Mouse (Mus musculus): Measurements from ENCODE around the gene Acp1. TPM values are rescaled to one million over a fixed set of nuclear protein-coding genes. Genes with fewer than 3 reads are reported as not detected.

Gene Acp1
- polyA plus RNA-seq, 1 experiment: 12.1 TPM

DNA sequence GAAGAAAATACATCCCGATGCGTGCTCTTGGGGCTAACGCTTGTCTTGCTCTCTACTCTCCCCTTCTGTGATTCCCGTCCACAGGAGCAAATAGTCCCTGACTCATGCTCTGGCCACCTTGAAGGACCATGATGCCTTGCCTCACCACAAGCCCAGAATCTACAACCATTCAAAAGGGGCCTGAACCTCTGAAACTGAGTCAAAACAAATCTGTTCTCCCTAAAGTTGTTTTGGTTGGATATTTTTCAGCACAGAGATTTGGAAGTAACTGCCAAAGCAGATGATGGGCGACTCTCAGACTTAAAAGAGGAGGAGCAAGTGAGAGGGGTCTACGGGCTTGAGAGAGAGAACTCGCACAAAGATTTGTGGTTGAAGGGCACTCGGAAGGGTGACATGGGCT is 529 bp downstream of the Acp1 start:
- 12% methylated on average over 8 of the region's 8 CpGs for WGBS
- peaks cover 5% of the 10 kb centered on the region for H3K4me1 ChIP-seq (ENCODE audit: control insufficient read depth, insufficient read depth, low read length)
- DNase-seq: no peak
- TF ChIP-seq POLR2A (IDR thresholded peaks at IDR 0.05; ENCODE audit: borderline replicate concordance, extremely low read depth, low read depth, low read length): no peak
- no peak for TF ChIP-seq CTCF (IDR thresholded peaks at IDR 0.05; ENCODE audit: insufficient read depth, low read length)
- peak overlapping the region; percentile 81 for H3K4me3 ChIP-seq (replicated peaks; ENCODE audit: extremely low read depth, low read depth, low read length)

DNA sequence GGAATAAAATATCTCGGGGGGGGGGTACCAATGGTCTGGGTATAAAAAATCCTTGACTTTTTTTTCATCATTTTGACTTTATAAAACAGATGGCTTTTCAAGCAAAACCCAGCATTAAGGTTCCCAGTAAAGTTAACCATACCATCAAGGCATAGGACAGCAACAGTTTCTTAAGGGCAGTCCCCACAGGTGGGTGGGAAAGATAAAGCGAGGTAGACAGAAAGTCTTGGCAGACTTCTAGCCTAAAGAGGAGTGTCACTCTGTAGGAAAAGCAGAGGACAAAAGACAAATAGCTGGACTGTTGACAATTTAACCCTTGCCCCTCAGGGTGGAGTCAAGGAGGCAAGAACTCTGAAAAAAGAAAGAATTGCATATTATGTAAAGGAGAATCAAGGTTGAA is 1.5 kb downstream of the Acp1 start:
- no peak overlapping the region for H3K4me3 ChIP-seq (replicated peaks; ENCODE audit: extremely low read depth, low read depth, low read length)
- peaks cover 5% of the 10 kb centered on the region for H3K4me1 ChIP-seq (ENCODE audit: control insufficient read depth, insufficient read depth, low read length)
- TF ChIP-seq CTCF (IDR thresholded peaks at IDR 0.05; ENCODE audit: insufficient read depth, low read length) (no peak), POLR2A (IDR thresholded peaks at IDR 0.05; ENCODE audit: borderline replicate concordance, extremely low read depth, low read depth, low read length) (no peak)
- DNase-seq: no peak
- WGBS: 73% methylated on average over 2 of the region's 2 CpGs

GRCm38 (mm10) chr12:30908658-30909057 is 2.7 kb downstream of the Acp1 start:
- Histone ChIP-seq H3K4me1 (ENCODE audit: control insufficient read depth, insufficient read depth, low read length) (peaks cover 5% of the 10 kb centered on the region), H3K4me3 (replicated peaks; ENCODE audit: extremely low read depth, low read depth, low read length) (no peak overlapping the region)
- TF ChIP-seq CTCF (IDR thresholded peaks at IDR 0.05; ENCODE audit: insufficient read depth, low read length) (no peak), POLR2A (IDR thresholded peaks at IDR 0.05; ENCODE audit: borderline replicate concordance, extremely low read depth, low read depth, low read length) (no peak)
- WGBS: 85% methylated on average over 1 of the region's 1 CpGs
- no peak for DNase-seq

DNA sequence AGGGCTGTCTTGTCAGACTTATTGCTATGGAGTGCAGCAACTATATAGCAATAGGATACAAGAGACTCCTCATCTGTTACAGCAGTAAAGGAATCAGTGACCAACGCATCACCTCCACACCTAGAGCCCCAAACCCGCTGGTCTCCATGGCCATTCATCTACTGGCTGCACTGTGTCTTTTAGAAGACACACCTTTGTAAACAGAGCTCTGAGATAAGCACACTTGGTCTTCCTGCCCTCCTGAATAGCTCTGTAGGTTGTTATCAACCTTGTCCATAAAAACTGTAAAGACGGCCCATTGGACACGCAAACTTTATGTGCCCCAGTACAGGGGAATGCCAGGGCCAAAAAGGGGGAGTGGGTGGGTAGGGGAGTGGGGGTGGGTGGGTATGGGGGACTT is 14.3 kb downstream of the Acp1 start:
- no peak for DNase-seq
- TF ChIP-seq CTCF (IDR thresholded peaks at IDR 0.05; ENCODE audit: insufficient read depth, low read length): no peak
- H3K4me3 ChIP-seq (replicated peaks; ENCODE audit: extremely low read depth, low read depth, low read length): no peak overlapping the region
- WGBS: 92% methylated on average over 4 of the region's 4 CpGs
- no peaks in the 10 kb centered on the region for H3K4me1 ChIP-seq (ENCODE audit: control insufficient read depth, insufficient read depth, low read length)

GRCm38 (mm10) chr12:30891438-30891837 is 20.0 kb downstream of the Acp1 start:
- Histone ChIP-seq H3K4me1 (ENCODE audit: control insufficient read depth, insufficient read depth, low read length) (no peaks in the 10 kb centered on the region), H3K4me3 (replicated peaks; ENCODE audit: extremely low read depth, low read depth, low read length) (no peak overlapping the region)
- no peak for TF ChIP-seq CTCF (IDR thresholded peaks at IDR 0.05; ENCODE audit: insufficient read depth, low read length)
- TF ChIP-seq POLR2A (IDR thresholded peaks at IDR 0.05; ENCODE audit: borderline replicate concordance, extremely low read depth, low read depth, low read length): no peak
- no peak for DNase-seq
- 80% methylated on average over 7 of the region's 7 CpGs for WGBS

- Histone ChIP-seq H3K4me3 (replicated peaks; ENCODE audit: extremely low read depth, low read depth, low read length) (no peak overlapping the region), H3K4me1 (ENCODE audit: control insufficient read depth, insufficient read depth, low read length) (no peaks in the 10 kb centered on the region)
- 0 out of 2 replicates have a peak, but pooled peaks have one; percentile 16 for TF ChIP-seq CTCF (IDR thresholded peaks at IDR 0.05; ENCODE audit: insufficient read depth, low read length)
- no peak for TF ChIP-seq POLR2A (IDR thresholded peaks at IDR 0.05; ENCODE audit: borderline replicate concordance, extremely low read depth, low read depth, low read length)
- peak; percentile 31 for DNase-seq
- WGBS: 36% methylated on average over 5 of the region's 5 CpGs
These were observed 21.3 kb downstream of the Acp1 start for GRCm38 (mm10) chr12:30890067-30890466.

DNA sequence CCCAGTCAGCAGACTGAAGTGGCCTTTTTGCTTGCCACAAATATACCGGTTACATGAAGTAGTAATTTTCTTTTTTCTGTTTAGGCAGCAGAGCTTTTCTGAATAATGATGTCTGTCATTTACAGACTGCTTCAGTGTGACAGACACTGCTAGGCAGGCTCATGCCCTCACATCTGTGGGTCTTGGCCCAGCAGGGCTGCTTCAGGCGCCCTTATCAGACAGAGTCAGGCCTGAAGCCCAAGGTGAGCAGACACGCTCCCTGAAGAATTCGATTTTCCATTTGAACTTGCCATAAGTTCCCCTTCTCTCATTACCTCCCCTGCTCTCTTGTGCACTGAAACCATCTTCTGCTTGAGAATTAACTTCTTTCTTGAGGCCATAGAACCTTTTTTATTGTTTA is 23.4 kb downstream of the Acp1 start:
- peaks cover 2% of the 10 kb centered on the region for H3K4me1 ChIP-seq (ENCODE audit: control insufficient read depth, insufficient read depth, low read length)
- DNase-seq: no peak
- TF ChIP-seq CTCF (IDR thresholded peaks at IDR 0.05; ENCODE audit: insufficient read depth, low read length) (no peak), POLR2A (IDR thresholded peaks at IDR 0.05; ENCODE audit: borderline replicate concordance, extremely low read depth, low read depth, low read length) (no peak)
- no peak overlapping the region for H3K4me3 ChIP-seq (replicated peaks; ENCODE audit: extremely low read depth, low read depth, low read length)
- 90% methylated on average over 4 of the region's 4 CpGs for WGBS

DNA sequence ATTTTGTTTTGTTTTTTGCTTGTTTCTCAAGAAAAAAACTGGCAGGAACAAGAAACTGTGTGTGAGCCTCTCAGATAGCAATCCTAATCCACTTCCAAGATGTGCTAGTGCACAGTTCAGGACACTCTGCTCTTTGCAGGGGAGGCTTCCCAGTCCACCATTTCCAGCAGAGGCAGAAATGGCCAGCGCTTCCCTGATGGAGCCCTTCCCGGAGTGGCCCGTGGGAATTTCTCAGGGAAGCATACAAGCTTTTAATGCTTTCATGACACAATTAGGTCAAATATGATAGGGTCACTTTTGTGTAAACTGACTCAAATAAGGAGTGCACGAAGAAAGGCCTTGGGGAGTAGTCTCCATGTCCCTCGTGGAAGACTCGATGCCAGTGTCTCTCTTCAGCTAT is 25.5 kb downstream of the Acp1 start:
- TF ChIP-seq POLR2A (IDR thresholded peaks at IDR 0.05; ENCODE audit: borderline replicate concordance, extremely low read depth, low read depth, low read length) (no peak), CTCF (IDR thresholded peaks at IDR 0.05; ENCODE audit: insufficient read depth, low read length) (no peak)
- Histone ChIP-seq H3K4me3 (replicated peaks; ENCODE audit: extremely low read depth, low read depth, low read length) (no peak overlapping the region), H3K4me1 (ENCODE audit: control insufficient read depth, insufficient read depth, low read length) (peaks cover 2% of the 10 kb centered on the region)
- 65% methylated on average over 6 of the region's 6 CpGs for WGBS
- no peak for DNase-seq

DNA sequence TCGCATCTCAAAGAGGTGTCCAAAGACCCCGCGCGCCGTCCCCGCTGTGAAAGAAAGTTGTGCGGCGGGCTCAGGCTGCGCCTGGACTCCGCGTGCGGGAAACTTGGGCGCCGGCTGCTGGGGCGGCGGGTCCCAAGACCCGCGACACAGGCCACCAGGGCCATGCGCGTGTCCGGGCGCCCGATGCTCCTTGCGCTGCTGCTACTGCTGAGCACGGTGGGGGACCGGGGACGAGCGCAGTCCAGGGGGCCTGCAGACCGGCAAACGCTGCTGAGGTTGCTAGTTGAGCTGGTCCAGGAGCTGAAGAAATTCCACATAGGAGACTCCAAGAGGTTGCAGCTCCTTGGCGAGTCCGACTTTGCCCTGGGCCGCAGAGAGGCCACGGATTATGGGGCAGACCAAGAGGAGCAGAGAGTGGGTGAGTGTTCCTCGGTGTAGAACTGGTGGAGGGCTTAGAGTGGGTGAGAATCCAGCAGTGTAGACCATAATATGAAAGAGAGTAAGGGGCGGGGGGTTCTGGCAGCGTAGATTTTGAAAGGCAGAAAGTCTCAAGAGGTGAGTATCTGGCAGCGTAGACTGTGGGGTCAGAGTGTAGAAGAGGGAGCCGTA is 26.7 kb downstream of the Acp1 start:
- no peak for DNase-seq
- WGBS: 10% methylated on average over 39 of the region's 39 CpGs
- Histone ChIP-seq H3K4me3 (replicated peaks; ENCODE audit: extremely low read depth, low read depth, low read length) (no peak overlapping the region), H3K4me1 (ENCODE audit: control insufficient read depth, insufficient read depth, low read length) (peaks cover 2% of the 10 kb centered on the region)
- no peak for TF ChIP-seq POLR2A (IDR thresholded peaks at IDR 0.05; ENCODE audit: borderline replicate concordance, extremely low read depth, low read depth, low read length)
- no peak for TF ChIP-seq CTCF (IDR thresholded peaks at IDR 0.05; ENCODE audit: insufficient read depth, low read length)

DNA sequence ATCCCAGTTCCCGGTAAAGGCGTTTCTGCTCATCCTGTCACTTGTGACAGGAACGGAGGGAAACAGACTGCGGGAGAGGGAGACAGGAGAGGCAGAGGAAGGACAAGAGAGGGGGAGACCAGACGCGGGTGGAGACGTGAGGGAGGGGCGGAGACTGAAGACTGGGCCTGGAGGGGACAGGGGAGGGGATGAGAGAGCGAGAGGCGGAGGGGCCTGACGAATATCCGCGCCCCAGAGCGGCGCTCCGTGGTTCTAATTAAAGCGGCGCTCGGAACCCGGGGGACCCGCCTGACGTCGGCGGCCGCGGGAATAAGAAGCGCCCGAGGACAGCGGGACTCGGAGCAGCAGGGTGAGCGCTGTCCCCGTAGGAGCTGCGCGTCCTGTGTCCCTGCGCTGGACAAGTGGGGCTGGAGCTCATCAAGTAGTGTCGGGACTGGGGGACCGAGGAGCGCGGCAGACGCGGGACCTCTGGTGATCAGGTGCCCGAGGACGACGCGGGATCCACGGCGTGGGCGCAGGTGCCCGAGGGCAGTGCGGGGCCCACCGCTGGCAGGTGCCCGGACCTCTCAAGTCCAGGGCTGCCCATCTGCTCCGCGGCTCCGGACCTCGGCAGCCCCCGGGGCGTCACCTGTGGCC is 27.3 kb downstream of the Acp1 start, which contains the start of gene Alkal2:
Alkal2 (plus strand) TSS at position 337 of the 636 bp plus-strand sequence.
- TF ChIP-seq CTCF (IDR thresholded peaks at IDR 0.05; ENCODE audit: insufficient read depth, low read length) (no peak), POLR2A (IDR thresholded peaks at IDR 0.05; ENCODE audit: borderline replicate concordance, extremely low read depth, low read depth, low read length) (no peak)
- WGBS: under 1% methylated on average over 58 of the region's 58 CpGs
- DNase-seq: no peak
- Histone ChIP-seq H3K4me3 (replicated peaks; ENCODE audit: extremely low read depth, low read depth, low read length) (no peak within 1 kb of the TSS), H3K4me1 (ENCODE audit: control insufficient read depth, insufficient read depth, low read length) (peaks cover 2% of the 10 kb centered on the region)
